Mouse (Mus musculus) E14TG2a.4 (cell line): ENCODE measurements around the gene Vgll4.

Experiments
- H3K27me3 ChIP-seq: 2 replicates; pipeline ENCODE4 v1.6.1; 2014; ENCODE audit warnings: low read length, control low read depth; ENCODE audit not compliant: insufficient read depth
- H3K36me3 ChIP-seq: 2 replicates; pipeline ENCODE4 v1.6.1; 2014; ENCODE audit warnings: low read length, control low read depth; ENCODE audit not compliant: insufficient read depth
- H3K4me1 ChIP-seq: replicated peaks from 2 replicates; pipeline ENCODE4 v1.6.1; 2014; ENCODE audit warnings: low read depth, low read length, control low read depth
- H3K4me3 ChIP-seq: replicated peaks from 2 replicates; pipeline ENCODE4 v1.5.1; 2014; ENCODE audit warnings: mild to moderate bottlenecking, low read length
- H3K9me3 ChIP-seq: 2 replicates; pipeline ENCODE4 v1.6.1; 2014; ENCODE audit warnings: low read length, control low read depth
- CTCF ChIP-seq: conservative IDR thresholded peaks from 2 replicates; pipeline ENCODE4 v1.5.1; 2014; ENCODE audit warnings: low read length
- NANOG ChIP-seq: IDR thresholded peaks from 2 replicates; pipeline ENCODE4 v1.6.1; 2014; ENCODE audit warnings: borderline replicate concordance, low read length, mixed read lengths
- POU5F1 ChIP-seq: IDR thresholded peaks from 2 replicates; pipeline ENCODE4 v1.6.1; 2014; ENCODE audit warnings: low read length, borderline replicate concordance

The Vgll4 gene

GRCm38 (mm10) chr6:114959012-114959398 is 10.8 kb downstream of the Vgll4 start:
- H3K27me3 ChIP-seq, result peaks cover 2% of the 10 kb centered on the region; the same call in 1 of the 2 replicates
- TF ChIP-seq CTCF (no peak), POU5F1 (no peak), NANOG (no peak)
- H3K9me3 ChIP-seq, result no peaks in the 10 kb centered on the region
- peaks cover 18% of the 10 kb centered on the region for H3K4me1 ChIP-seq
- no peaks in the 10 kb centered on the region for H3K36me3 ChIP-seq
- H3K4me3 ChIP-seq, result no peak overlapping the region

- no peaks in the 10 kb centered on the region for H3K9me3 ChIP-seq
- TF ChIP-seq NANOG (no peak), POU5F1 (no peak), CTCF (no peak)
Measured at GRCm38 (mm10) chr6:114958249-114959011, 11.4 kb downstream of the Vgll4 start.

GRCm38 (mm10) chr6:114957756-114958155 is 12.0 kb downstream of the Vgll4 start:
- Histone ChIP-seq H3K36me3 (no peaks in the 10 kb centered on the region), H3K9me3 (no peaks in the 10 kb centered on the region), H3K4me3 (no peak overlapping the region), H3K27me3 (peaks cover 2% of the 10 kb centered on the region; the same call in 1 of the 2 replicates), H3K4me1 (peaks cover 18% of the 10 kb centered on the region)
- TF ChIP-seq POU5F1 (no peak), NANOG (no peak), CTCF (no peak)

More at GRCm38 (mm10) chr6:114958249-114959011, 11.4 kb downstream of the Vgll4 start:
- H3K36me3 ChIP-seq, result no peaks in the 10 kb centered on the region
- H3K4me3 ChIP-seq, result no peak overlapping the region
- H3K27me3 ChIP-seq, result peaks cover 2% of the 10 kb centered on the region; the same call in 1 of the 2 replicates
- peaks cover 18% of the 10 kb centered on the region for H3K4me1 ChIP-seq

- Histone ChIP-seq H3K9me3 (no peaks in the 10 kb centered on the region), H3K4me3 (no peak overlapping the region), H3K36me3 (no peaks in the 10 kb centered on the region), H3K27me3 (no peaks in the 10 kb centered on the region; the same call in 1 of the 2 replicates), H3K4me1 (peaks cover 23% of the 10 kb centered on the region)
- no peak for TF ChIP-seq POU5F1
- no peak for TF ChIP-seq NANOG
Measured at GRCm38 (mm10) chr6:114954496-114954895, 15.3 kb downstream of the Vgll4 start.

- Histone ChIP-seq H3K36me3 (no peaks in the 10 kb centered on the region), H3K27me3 (no peaks in the 10 kb centered on the region; the same call in 1 of the 2 replicates), H3K9me3 (no peaks in the 10 kb centered on the region), H3K4me3 (no peak overlapping the region), H3K4me1 (peaks cover 14% of the 10 kb centered on the region)
- TF ChIP-seq POU5F1, result no peak
Measured at GRCm38 (mm10) chr6:114953601-114954000, 16.2 kb downstream of the Vgll4 start.

DNA sequence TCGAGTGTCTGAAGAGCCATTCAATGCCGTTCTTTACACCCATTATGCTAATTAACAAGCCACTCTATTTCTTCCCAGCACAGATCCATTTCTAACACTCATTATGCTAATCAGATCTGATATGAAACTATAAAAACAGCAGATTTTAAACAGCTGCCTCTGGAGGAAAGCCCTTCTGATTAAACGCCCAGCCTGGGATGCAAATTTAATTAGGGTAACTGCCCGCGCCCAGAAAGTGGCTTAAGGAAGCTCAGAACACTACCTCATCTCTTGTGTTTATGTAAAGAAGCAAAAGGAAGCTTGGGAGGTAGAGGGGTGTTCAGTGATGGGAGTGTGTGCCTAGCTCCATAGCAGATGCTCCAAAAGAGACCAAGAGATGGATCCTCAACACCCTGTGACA is 17.4 kb downstream of the Vgll4 start:
- Histone ChIP-seq H3K36me3 (no peaks in the 10 kb centered on the region), H3K4me3 (no peak overlapping the region), H3K4me1 (peaks cover 10% of the 10 kb centered on the region), H3K27me3 (no peaks in the 10 kb centered on the region; the same call in 1 of the 2 replicates), H3K9me3 (no peaks in the 10 kb centered on the region)
- no peak for TF ChIP-seq POU5F1
- TF ChIP-seq CTCF, result no peak
- TF ChIP-seq NANOG, result no peak

DNA sequence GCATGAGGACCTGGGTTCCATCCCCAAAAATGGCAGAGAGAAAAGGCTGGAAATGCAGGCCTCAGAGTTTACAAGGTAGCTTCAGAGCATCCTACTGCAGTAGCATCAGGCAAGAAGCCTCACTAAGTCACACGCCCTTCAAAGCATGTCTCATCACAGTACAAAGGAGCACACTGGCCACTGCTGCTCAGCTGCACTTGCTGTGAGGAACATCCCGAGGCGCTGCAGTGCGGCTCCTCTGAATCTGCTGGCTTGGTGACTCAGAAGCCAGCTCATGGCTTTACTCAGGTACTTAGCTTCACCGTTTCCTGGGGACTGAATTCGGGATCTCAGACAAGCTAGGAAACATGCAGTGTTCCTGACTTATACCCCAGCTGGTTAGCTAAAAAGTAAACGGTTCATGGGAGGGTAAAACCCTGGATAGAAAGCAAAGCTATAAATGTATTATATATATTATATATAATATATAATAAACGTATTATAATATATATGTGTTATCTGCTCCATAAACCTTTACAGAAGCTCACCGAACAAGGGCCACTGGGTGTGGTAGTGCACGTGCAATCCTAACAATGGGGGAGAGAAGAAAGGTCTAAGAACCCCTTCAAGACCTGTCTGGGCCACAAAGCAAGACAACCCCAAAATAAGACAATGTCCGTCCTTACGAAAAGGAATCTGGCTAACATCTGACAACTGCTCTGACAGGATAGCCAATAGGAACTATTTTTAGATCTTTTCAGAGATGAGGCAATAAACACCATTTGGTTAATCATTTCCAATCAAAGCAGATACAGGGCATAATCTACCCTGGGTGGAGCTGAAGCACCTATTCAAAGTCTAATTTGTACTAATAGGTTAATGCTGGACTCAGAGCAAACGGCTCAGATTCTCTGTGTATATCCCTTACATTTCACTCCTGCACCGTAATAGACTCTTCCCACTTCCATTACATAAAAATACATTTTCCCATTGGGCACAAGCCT is 25.0 kb downstream of the Vgll4 start:
- TF ChIP-seq CTCF (no peak), NANOG (no peak), POU5F1 (no peak)
- peaks cover 12% of the 10 kb centered on the region for H3K4me1 ChIP-seq

DNA sequence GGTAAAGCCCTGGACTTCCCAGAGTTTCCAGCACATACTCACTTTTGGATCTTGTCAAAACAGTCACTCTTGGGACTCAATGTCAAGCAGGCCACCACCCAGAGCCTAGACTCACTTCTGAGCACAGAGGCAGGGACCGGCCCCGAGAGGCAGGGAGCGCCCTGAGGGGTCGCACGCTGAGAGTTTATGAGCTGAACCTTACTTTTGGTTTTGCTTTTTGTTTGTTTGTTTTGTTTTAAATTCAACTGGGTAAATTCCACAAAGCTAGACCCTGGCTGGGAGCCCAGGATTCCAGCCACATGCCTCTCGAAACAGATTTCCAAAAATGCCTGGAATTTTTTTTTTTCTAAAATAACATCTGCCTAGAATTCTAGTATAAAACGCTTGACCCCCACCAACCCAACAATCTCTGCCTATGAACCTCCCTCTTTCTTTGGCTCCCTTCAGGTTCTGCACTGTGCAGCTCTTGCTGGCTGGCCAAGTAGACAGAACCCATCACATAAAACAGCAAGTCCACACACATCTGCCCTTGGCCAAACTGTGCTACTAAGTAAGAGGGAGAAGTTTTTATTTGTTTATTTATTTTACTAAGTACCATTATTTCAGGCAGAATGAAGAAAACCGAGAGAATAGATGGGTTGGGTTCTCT is 28.5 kb downstream of the Vgll4 start:
- Histone ChIP-seq H3K4me3 (no peak overlapping the region), H3K36me3 (no peaks in the 10 kb centered on the region), H3K27me3 (no peaks in the 10 kb centered on the region), H3K9me3 (no peaks in the 10 kb centered on the region), H3K4me1 (peaks cover 22% of the 10 kb centered on the region)
- TF ChIP-seq NANOG, result no peak
- TF ChIP-seq CTCF, result no peak
- no peak for TF ChIP-seq POU5F1

More for the DNA sequence above, 25.0 kb downstream of the Vgll4 start:
- no peaks in the 10 kb centered on the region for H3K36me3 ChIP-seq
- H3K27me3 ChIP-seq, result no peaks in the 10 kb centered on the region
- no peak overlapping the region for H3K4me3 ChIP-seq
- no peaks in the 10 kb centered on the region for H3K9me3 ChIP-seq
